Mouse (Mus musculus) E14TG2a.4 (cell line): Measurements from ENCODE around the gene AU022252.

Experiments used
- CTCF ChIP-seq: conservative IDR thresholded peaks from 2 replicates; pipeline ENCODE4 v1.5.1; 2014; ENCODE audit warnings: low read length
- NANOG ChIP-seq: IDR thresholded peaks from 2 replicates; pipeline ENCODE4 v1.6.1; 2014; ENCODE audit warnings: borderline replicate concordance, low read length, mixed read lengths
- POU5F1 ChIP-seq: IDR thresholded peaks from 2 replicates; pipeline ENCODE4 v1.6.1; 2014; ENCODE audit warnings: low read length, borderline replicate concordance

DNA sequence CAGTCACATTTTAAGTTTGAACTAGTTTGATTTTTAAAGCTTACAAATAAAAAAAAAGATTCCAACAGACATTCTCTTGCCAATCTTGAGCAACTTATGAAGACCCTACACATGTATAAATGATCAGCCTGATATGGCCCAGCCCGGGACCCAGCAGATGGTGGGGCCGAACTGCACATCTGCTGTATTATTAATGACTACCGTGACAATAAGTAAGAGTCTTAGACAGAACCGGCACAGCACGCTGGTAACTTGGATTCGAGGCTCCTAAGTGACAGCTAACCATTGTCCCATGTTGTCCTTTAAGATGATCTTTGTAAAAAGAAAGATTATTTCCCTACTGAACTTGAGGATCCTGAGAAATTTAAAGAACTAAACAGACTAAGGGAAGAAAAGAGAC, 43.1 kb downstream of the AU022252 start:
- TF ChIP-seq CTCF (no peak), NANOG (no peak), POU5F1 (no peak)
